Mouse (Mus musculus) lung, adult 2 months (tissue): Measurements from ENCODE around the gene Mast4.

Experiments used
- CTCF ChIP-seq: fragments of 200-500 bp; IDR thresholded peaks from 2 replicates; pipeline ENCODE4 v1.5.1; 2011; ENCODE audit warnings: mild to moderate bottlenecking, low read length, control low read depth; ENCODE audit not compliant: insufficient read depth
- POLR2A ChIP-seq: fragments of 200-500 bp; IDR thresholded peaks from 2 replicates; pipeline ENCODE4 v1.6.1; 2011; ENCODE audit warnings: low read depth, mild to moderate bottlenecking, control low read depth, low read length, borderline replicate concordance; ENCODE audit errors: extremely low read depth

DNA sequence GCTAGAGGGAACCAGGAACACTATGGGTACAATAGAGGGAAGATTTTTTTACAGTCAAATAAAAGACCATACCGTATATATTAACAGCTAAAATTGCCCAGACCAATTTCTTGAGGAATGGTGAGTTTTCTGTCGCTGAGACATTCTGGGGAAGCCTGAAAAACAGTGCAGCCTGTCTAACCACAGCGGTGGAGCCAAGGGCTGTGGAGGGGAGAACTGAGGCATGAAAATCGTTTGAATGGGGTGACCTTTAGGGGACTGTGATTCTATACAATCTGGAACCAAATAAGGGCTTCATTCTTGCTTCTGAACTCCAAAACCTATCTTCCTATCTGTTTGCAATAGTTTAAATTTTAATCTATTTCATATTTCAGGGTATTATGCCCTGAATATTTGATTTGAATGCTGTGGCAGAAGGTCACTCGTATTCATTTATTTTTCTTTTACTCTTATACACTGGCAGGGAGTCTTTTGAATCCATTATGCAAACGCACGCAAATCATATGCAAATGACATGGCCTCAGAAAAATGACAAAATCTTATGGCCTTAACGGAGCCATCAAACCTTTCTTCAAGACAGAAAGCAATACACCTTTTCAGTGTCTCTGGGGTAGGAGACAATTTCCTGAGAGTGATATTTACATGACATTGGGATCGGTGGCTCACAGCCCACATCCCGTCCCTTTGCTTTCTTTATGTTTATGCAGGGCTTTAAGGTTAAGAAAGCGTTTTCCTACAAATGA lies 642.7 kb downstream of the Mast4 start:
- TF ChIP-seq CTCF (no peak), POLR2A (no peak)
